Mouse (Mus musculus) limb, embryonic 15.5 days (tissue): Measurements from ENCODE around the gene Gigyf1. TPM values are rescaled to one million over a fixed set of nuclear protein-coding genes. Genes with fewer than 3 reads are reported as not detected.

ENCODE experiments used
- ATAC-seq: fragments of 200-750 bp; cut with Nextera tagmentation; 2 replicates; pipeline ENCODE4 v1.8.0; 2017; ENCODE audit warnings: low read depth, moderate TSS enrichment; ENCODE audit not compliant: insufficient number of reproducible peaks, low FRiP score, low TSS enrichment
- H3K27ac ChIP-seq: fragments of 300-500 bp; sonication (generic); 2 replicates; pipeline ENCODE4 v1.5.1; 2015; ENCODE audit warnings: moderate library complexity, mild to moderate bottlenecking, inconsistent platforms
- H3K27me3 ChIP-seq: fragments of 300-500 bp; sonication (generic); 2 replicates; pipeline ENCODE4 v1.6.1; 2015; ENCODE audit warnings: inconsistent platforms
- H3K36me3 ChIP-seq: fragments of 300-500 bp; sonication (generic); 2 replicates; pipeline ENCODE4 v1.6.1; 2015; ENCODE audit warnings: inconsistent platforms
- H3K4me1 ChIP-seq: fragments of 300-500 bp; sonication (generic); 2 replicates; pipeline ENCODE4 v1.6.1; 2015; ENCODE audit warnings: inconsistent platforms
- H3K4me2 ChIP-seq: fragments of 300-500 bp; sonication (generic); 2 replicates; pipeline ENCODE4 v1.6.1; 2015; ENCODE audit warnings: mild to moderate bottlenecking, inconsistent platforms
- H3K4me3 ChIP-seq: fragments of 300-500 bp; sonication (generic); 2 replicates; pipeline ENCODE4 v1.5.1; 2015; ENCODE audit warnings: mild to moderate bottlenecking, inconsistent platforms
- H3K9ac ChIP-seq: fragments of 300-500 bp; sonication (generic); 2 replicates; pipeline ENCODE4 v1.6.1; 2015; ENCODE audit warnings: inconsistent platforms
- H3K9me3 ChIP-seq: fragments of 300-500 bp; sonication (generic); 2 replicates; pipeline ENCODE4 v1.6.1; 2016; ENCODE audit warnings: inconsistent platforms
- WGBS: fragments of 180-500 bp; shearing (Covaris S2); methylation state at CpG from one replicate; pipeline ENCODE4 v1.1.7; 2015; 5-methylcytosine and 5-hydroxymethylcytosine counted together
- polyA plus RNA-seq: library from polyadenylated mRNA; unstranded; fragments of >200 nt; fragmentation: Nextera tagmentation; extraction: Ambion mirVana; gene quantifications from 2 replicates; pipeline ENCODE4 v1.2.1, GENCODE M21; 2015

Gene Gigyf1
- polyA plus RNA-seq, 1 experiment from 2014 or later = 12.0 TPM

- no peak for ATAC-seq
- no peak overlapping the region for H3K9ac ChIP-seq
- H3K27ac ChIP-seq = no peak overlapping the region
- peaks cover 4% of the 10 kb centered on the region for H3K4me1 ChIP-seq
- no peaks in the 10 kb centered on the region for H3K9me3 ChIP-seq
- peaks cover 70% of the 10 kb centered on the region for H3K36me3 ChIP-seq
- no peaks in the 10 kb centered on the region for H3K27me3 ChIP-seq
- H3K4me2 ChIP-seq = no peak overlapping the region
- 90% methylated on average over 27 of the region's 27 CpGs for WGBS
- H3K4me3 ChIP-seq = no peak overlapping the region
Measured at GRCm38 (mm10) chr5:137519691-137520550, 1.6 kb downstream of the Gigyf1 start.

- 80% methylated on average over 9 of the region's 9 CpGs for WGBS
- Histone ChIP-seq H3K9me3 (no peaks in the 10 kb centered on the region), H3K27me3 (no peaks in the 10 kb centered on the region), H3K4me3 (no peak overlapping the region), H3K4me1 (peaks cover 17% of the 10 kb centered on the region), H3K36me3 (peaks cover 87% of the 10 kb centered on the region), H3K27ac (no peak overlapping the region), H3K4me2 (no peak overlapping the region), H3K9ac (no peak overlapping the region)
- ATAC-seq = no peak
Measured at GRCm38 (mm10) chr5:137521861-137522260, 3.5 kb downstream of the Gigyf1 start.

GRCm38 (mm10) chr5:137522711-137523110 lies 4.4 kb downstream of the Gigyf1 start:
- no peak overlapping the region for H3K9ac ChIP-seq
- no peaks in the 10 kb centered on the region for H3K27me3 ChIP-seq
- 71% methylated on average over 11 of the region's 11 CpGs for WGBS
- no peak for ATAC-seq
- H3K9me3 ChIP-seq = no peaks in the 10 kb centered on the region
- peaks cover 22% of the 10 kb centered on the region for H3K4me1 ChIP-seq
- H3K4me3 ChIP-seq = no peak overlapping the region
- H3K27ac ChIP-seq = no peak overlapping the region
- peaks cover 90% of the 10 kb centered on the region for H3K36me3 ChIP-seq
- H3K4me2 ChIP-seq = no peak overlapping the region

- peak overlapping the region; percentile 63; the same call in 1 of the 2 replicates for H3K27ac ChIP-seq
- 81% methylated on average over 25 of the region's 25 CpGs for WGBS
Measured at GRCm38 (mm10) chr5:137523396-137524250, 5.3 kb downstream of the Gigyf1 start.

GRCm38 (mm10) chr5:137524251-137524515 lies 5.8 kb downstream of the Gigyf1 start:
- ATAC-seq = no peak
- 81% methylated on average over 8 of the region's 8 CpGs for WGBS
- Histone ChIP-seq H3K36me3 (peaks cover 95% of the 10 kb centered on the region), H3K4me1 (peaks cover 32% of the 10 kb centered on the region), H3K4me2 (no peak overlapping the region), H3K9me3 (no peaks in the 10 kb centered on the region), H3K4me3 (no peak overlapping the region), H3K9ac (no peak overlapping the region), H3K27ac (peak overlapping the region; percentile 48; the same call in 1 of the 2 replicates), H3K27me3 (no peaks in the 10 kb centered on the region)

More at GRCm38 (mm10) chr5:137523396-137524250, 5.3 kb downstream of the Gigyf1 start:
- Histone ChIP-seq H3K9me3 (no peaks in the 10 kb centered on the region), H3K4me3 (no peak overlapping the region), H3K4me2 (no peak overlapping the region), H3K4me1 (peaks cover 31% of the 10 kb centered on the region), H3K36me3 (peaks cover 95% of the 10 kb centered on the region), H3K27me3 (no peaks in the 10 kb centered on the region), H3K9ac (no peak overlapping the region)
- ATAC-seq = no peak

- no peak overlapping the region for H3K9ac ChIP-seq
- H3K4me1 ChIP-seq = peaks cover 37% of the 10 kb centered on the region
- peak overlapping the region; percentile 50 for H3K27ac ChIP-seq
- H3K36me3 ChIP-seq = peaks cover 95% of the 10 kb centered on the region
- no peaks in the 10 kb centered on the region for H3K27me3 ChIP-seq
- H3K9me3 ChIP-seq = no peaks in the 10 kb centered on the region
- H3K4me3 ChIP-seq = no peak overlapping the region
- WGBS = 87% methylated on average over 10 of the region's 13 CpGs
- H3K4me2 ChIP-seq = no peak overlapping the region
- no peak for ATAC-seq
Measured at GRCm38 (mm10) chr5:137524671-137525070, 6.3 kb downstream of the Gigyf1 start.

- H3K27ac ChIP-seq = peak overlapping the region; percentile 50
- H3K27me3 ChIP-seq = no peaks in the 10 kb centered on the region
- no peak overlapping the region for H3K9ac ChIP-seq
- 75% methylated on average over 16 of the region's 16 CpGs for WGBS
- peaks cover 93% of the 10 kb centered on the region for H3K36me3 ChIP-seq
- H3K4me1 ChIP-seq = peaks cover 46% of the 10 kb centered on the region
- no peaks in the 10 kb centered on the region for H3K9me3 ChIP-seq
- H3K4me3 ChIP-seq = no peak overlapping the region
- H3K4me2 ChIP-seq = no peak overlapping the region
- ATAC-seq = no peak
Measured at GRCm38 (mm10) chr5:137525511-137525910, 7.2 kb downstream of the Gigyf1 start.

- H3K9me3 ChIP-seq = no peaks in the 10 kb centered on the region
- no peak for ATAC-seq
- peaks cover 49% of the 10 kb centered on the region for H3K4me1 ChIP-seq
- peak overlapping the region; percentile 50 for H3K27ac ChIP-seq
- no peak overlapping the region for H3K4me2 ChIP-seq
- H3K27me3 ChIP-seq = no peaks in the 10 kb centered on the region
- no peak overlapping the region for H3K9ac ChIP-seq
- WGBS = 48% methylated on average over 16 of the region's 16 CpGs
- H3K4me3 ChIP-seq = no peak overlapping the region
- H3K36me3 ChIP-seq = peaks cover 84% of the 10 kb centered on the region
Measured at GRCm38 (mm10) chr5:137526192-137526936, 8.0 kb downstream of the Gigyf1 start.

GRCm38 (mm10) chr5:137527413-137527812 lies 9.1 kb downstream of the Gigyf1 start:
- H3K9ac ChIP-seq = no peak overlapping the region
- H3K36me3 ChIP-seq = peaks cover 74% of the 10 kb centered on the region
- H3K9me3 ChIP-seq = no peaks in the 10 kb centered on the region
- no peaks in the 10 kb centered on the region for H3K27me3 ChIP-seq
- H3K4me3 ChIP-seq = no peak overlapping the region
- H3K4me2 ChIP-seq = no peak overlapping the region
- WGBS = 58% methylated on average over 1 of the region's 1 CpGs
- peaks cover 49% of the 10 kb centered on the region for H3K4me1 ChIP-seq
- H3K27ac ChIP-seq = peak overlapping the region; percentile 57
- ATAC-seq = no peak

- Histone ChIP-seq H3K4me3 (no peak overlapping the region), H3K4me2 (no peak overlapping the region), H3K9me3 (no peaks in the 10 kb centered on the region), H3K27ac (peak overlapping the region; percentile 57), H3K36me3 (peaks cover 64% of the 10 kb centered on the region), H3K4me1 (peaks cover 49% of the 10 kb centered on the region), H3K27me3 (no peaks in the 10 kb centered on the region), H3K9ac (no peak overlapping the region)
- 76% methylated on average over 22 of the region's 22 CpGs for WGBS
- no peak for ATAC-seq
Measured at GRCm38 (mm10) chr5:137528247-137528968, 10.1 kb downstream of the Gigyf1 start.
